Mouse (Mus musculus) monocyte, adult 5-6 weeks (primary cell): Measurements from ENCODE around the gene Nlk. TPM values are rescaled to one million over a fixed set of nuclear protein-coding genes. Genes with fewer than 3 reads are reported as not detected.
A peak's percentile ranks its signal among the peaks of the same experiment; 100 is the strongest.
"Not testable (repeated sequence)": the region's sequence is repeated elsewhere in the genome, so short reads cannot be mapped to it uniquely, and the experiment has no call there.

Experiments
- ATAC-seq: fragments of 153-309, 156-312 bp; replicated peaks from 2 replicates; pipeline ENCODE4 v1.8.0; 2017; ENCODE audit warnings: mild to moderate bottlenecking; ENCODE audit not compliant: low TSS enrichment, insufficient number of reproducible peaks, severe bottlenecking, poor library complexity, low FRiP score
- total RNA-seq: library from RNA; stranded (forward); fragments of 200-1000, 200-491, 200-594 nt; gene quantifications from 3 replicates; pipeline ENCODE4 v1.2.3, GENCODE M21; 2017

Gene Nlk
- total RNA-seq, 1 experiment from 2014 or later = 22.7 TPM

DNA sequence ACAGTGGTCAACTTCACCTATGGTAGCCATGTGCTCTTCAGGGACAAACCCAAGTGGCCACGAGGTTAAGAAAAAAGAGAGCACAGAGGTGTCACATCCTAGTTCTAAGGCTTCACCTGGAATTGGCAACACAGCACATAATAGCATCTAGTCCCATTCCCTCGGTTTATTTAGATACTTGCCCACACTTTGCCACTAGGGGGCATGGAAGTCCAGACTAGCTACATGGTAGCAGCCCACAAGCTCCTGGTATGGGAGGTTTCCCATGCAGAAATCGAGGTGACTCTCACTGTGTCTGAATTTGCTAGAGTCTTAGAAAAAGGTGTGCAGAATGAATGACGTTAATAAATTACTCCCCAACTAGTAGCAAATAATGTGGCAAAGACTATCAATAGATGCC is 136.7 kb downstream of the Nlk start:
- peak; percentile 71; the same call in 1 of the 2 replicates for ATAC-seq

- no peak for ATAC-seq
Measured at GRCm38 (mm10) chr11:78557241-78557640, 139.9 kb downstream of the Nlk start.

DNA sequence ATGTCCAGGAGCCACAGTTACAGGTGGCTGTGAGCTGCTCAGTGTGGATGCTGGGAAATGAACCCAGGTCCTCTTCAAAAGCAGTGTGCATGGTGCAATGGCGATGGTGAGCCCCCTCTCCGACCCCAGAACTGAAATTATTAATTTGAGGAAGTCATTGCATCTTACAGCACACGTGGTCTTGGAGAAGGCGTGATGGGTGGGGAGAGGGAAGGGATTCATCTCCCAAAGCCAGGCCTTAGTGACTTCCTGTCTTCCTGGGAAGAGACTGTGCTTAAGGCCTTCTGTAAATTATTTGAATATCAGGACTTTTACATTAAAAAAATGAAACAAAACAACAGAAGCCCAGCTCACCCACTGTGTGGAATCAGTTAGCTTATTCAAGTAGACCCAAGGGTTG is 141.1 kb downstream of the Nlk start:
- ATAC-seq = no peak

DNA sequence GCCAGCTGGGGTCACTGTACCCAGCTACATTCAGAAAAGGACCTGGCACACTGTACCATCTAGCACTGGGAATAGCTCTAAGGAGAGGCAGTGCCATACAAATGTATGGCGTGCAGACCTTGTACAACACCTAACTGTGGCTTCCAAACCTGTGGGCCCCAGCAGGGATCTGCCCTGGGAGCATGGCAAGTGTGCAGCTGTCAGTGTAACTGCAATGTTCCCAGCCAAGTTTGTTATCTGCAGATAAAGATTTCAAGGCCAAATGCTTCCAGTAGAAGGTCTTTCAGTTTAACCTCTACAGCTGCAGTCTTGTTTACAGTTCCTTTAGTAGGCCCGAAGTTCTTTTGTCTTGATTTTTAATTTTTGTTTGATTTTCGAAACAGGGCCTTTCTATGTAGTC is 141.6 kb downstream of the Nlk start:
- no peak for ATAC-seq

- no peak for ATAC-seq
Measured at GRCm38 (mm10) chr11:78551059-78551398, 146.1 kb downstream of the Nlk start.

DNA sequence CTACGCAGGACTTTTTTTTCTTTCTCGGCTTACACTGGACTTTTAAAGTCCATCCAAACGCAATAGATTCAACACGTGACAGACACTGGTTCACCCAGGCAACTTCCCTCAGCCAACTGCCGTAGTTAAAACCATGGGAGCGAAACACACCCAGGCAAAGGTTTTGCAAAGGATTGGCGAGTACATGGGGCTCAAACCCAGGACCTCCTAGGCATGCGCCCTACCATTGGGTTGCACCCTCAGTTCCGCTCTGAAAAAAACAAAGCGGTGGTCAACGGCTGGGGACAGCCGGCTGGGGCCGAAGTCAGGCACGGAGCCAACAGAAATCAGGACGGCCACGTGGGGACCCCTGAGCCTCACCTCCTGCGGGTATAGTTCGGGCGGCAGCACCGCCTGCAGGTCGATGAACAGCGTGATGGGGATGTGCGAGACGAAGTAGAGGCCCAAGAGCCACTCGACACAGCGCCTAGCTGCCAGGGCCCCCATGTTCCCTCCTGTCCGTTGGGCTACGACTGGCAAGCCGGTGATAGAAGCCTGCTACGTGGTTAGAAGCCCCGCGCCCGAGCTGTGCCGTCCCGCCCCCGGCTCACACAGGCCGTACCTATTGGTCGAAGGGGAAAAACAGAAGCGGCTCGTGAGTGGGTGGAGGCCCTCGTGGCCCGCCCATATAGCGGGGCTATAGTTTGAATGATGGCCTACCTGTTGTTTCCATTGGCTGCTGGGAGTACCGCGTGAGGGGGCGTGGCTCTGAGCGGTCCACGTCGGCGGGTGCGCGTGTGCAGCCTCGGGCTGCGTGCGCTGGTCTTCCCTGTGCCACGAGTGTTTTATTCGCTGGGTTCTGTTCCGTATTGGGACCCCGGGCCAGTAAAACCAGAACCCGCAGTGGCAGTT is 146.8 kb downstream of the Nlk start, which contains the start of gene Tmem97:
Gene Tmem97, minus strand, starts transcription at position 610 of the 891 bp plus-strand sequence.
- ATAC-seq = peak; percentile 100

- ATAC-seq = no peak
Measured at GRCm38 (mm10) chr11:78549491-78549987, 147.6 kb downstream of the Nlk start.

DNA sequence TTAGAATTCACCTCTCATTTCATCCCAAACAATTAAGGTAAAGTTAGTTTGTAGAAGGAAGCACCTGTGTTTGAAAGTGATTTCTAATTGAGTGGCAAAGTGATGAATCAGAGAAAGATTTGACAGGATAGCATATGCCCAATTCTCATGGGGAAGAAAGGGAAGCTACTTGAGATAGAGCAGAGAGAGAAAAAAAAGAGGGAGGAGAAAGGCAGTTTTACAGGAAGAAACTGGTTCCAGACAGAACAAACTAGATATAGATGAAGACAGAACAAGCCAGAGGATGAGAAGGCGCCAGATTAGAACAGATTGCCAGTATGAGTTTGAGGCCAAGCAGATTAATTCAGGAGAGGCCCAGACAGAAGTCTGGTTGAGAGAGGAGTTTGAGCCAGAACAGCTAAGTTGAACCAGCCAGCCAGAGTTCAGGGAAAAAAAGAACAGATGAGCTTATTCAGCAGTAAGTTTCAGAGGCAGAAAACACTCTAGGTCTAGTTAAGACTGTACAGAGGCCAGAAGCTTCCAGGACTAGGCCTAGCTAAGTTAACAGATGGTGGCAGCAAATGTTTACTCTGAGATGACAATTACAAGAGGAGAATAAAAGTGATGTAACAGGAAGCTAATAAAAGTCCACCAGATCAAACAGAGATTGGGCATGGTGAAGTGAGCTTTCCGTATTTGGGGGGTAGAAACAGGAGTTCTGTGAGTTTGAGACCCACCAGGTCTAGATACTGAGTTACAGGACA is 149.3 kb downstream of the Nlk start:
- no peak for ATAC-seq

- ATAC-seq = no peak
Measured at GRCm38 (mm10) chr11:78545181-78545580, 152.0 kb downstream of the Nlk start.

- ATAC-seq = no peak
Measured at GRCm38 (mm10) chr11:78544449-78545111, 152.6 kb downstream of the Nlk start.

DNA sequence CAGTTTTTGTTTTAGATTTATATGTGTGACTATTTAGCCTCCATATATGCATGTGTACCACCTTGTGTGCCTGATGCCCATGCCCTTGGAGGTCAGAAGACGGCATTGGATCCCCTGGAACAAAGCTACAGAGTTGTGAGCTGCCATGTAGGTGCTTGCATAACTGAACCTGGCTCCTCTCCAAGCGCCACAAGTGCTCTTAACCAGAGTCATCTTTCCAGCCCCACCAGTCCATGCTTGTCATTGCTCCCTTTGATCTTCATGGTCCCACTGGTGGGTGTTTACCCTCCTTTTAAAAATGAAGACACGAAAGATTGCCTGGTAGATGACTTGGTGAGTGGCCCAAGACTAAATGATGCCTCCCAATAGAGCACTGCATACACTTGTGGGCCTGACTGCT is 156.8 kb downstream of the Nlk start:
- ATAC-seq = no peak

- no peak for ATAC-seq
Measured at GRCm38 (mm10) chr11:78536690-78537084, 160.5 kb downstream of the Nlk start.

- peak; percentile 96 for ATAC-seq
Measured at GRCm38 (mm10) chr11:78536080-78536689, 161.0 kb downstream of the Nlk start, which contains the start of the genes Tnfaip1 and Ift20. TSS of gene Tnfaip1 (minus strand) at chr11:78536332. TSS of gene Ift20 (plus strand) at chr11:78536361.

DNA sequence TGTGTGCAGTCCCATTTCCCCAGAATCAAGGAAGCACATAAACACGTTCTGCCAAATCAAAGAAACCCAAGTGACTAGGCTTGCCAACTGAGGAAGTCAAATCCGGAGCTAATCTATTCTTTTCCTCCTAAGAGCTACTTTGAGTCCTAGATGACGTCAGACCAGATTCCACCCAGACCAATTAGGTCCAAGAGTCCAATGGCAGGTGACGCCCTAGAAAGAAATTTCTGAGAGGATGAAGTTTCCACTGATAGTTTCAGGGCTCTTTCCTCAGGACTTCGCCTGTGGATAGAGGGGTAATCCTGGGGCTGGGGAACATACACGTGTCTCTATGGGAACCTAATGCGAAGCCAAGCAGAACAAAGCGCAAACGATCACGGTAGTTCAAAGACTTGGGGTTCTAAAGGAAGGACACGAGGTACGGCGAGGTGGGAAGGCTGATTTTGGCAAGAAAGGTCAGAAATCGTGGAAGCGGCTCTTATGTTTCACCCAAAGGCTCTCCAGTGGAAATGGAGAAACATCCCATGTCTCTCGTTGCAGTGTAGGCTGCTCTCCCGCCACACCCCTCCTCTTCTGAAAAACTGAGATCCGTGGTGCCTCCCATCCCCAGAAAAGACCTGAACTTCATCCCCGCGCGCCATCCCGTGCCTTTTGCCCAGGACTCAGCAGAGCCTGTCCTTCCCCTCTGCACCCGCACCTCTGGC is 161.6 kb downstream of the Nlk start:
- ATAC-seq = peak; percentile 38; the same call in 1 of the 2 replicates

DNA sequence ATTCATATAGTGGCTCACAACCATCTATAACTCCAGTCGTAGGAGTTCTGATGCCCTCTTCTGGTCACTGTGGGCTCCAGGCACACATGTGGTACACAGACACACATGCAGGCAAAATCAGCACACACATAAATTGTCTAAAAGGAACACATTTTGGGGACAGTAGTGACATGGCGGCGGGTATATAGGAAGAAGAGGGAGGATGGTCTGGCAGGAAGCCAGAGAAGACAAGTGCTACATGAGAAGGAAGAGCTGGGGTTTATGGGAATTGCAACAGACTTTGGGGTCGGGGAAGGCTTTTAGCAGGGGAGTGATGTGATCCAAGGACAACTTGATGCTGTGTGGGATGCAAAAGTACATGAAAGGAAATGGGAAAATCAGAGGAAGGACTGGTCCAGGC is 162.7 kb downstream of the Nlk start:
- no peak for ATAC-seq

GRCm38 (mm10) chr11:78531515-78531914 is 165.7 kb downstream of the Nlk start:
- ATAC-seq = not testable (repeated sequence)

DNA sequence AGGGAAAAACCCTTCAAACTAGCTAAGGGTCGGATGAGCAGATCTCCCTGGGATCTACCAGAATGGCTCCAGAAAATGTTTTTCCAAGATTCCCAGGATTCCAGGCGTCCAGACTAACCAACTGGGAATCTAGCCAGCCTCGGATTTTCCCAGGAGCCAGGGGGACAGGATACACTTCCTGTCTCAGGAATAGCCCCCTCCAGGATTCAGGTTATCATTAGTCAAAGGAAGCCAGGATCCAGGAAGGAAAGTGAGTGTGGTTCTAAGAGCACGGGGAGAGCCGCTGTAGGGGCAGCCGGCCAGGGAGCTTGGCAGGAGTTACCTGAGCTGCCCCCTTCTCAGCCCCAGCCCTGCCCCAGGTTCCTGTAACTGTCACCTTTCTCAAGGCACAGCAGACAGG is 166.1 kb downstream of the Nlk start:
- no peak for ATAC-seq

DNA sequence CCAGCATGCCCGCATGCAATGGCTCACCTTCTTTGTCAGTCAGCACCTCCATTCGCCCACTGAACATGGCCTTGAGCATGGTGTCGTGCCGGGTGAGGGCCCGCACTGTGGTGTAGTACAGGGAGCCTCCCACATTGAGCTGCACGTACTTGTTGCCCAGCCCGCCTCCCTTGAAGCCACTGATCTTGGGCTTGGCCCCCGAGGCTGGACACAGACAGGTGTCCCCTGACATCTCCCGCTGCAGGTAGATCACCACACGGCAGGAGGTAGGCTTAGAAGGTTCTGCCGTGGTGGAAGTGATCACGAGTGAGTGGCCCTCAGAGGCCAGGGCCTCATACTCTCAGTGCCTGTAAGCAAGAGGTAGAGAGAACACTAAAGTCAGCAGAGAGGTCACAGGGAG is 167.2 kb downstream of the Nlk start:
- ATAC-seq = no peak
